Mouse (Mus musculus) liver, postnatal 0 days (tissue): ENCODE measurements around the gene Blcap. TPM values are rescaled to one million over a fixed set of nuclear protein-coding genes. Genes with fewer than 3 reads are reported as not detected.

Experiments used
- ATAC-seq: fragments of 200-750 bp; cut with Nextera tagmentation; 2 replicates; pipeline ENCODE4 v1.8.0; 2017; ENCODE audit warnings: mild to moderate bottlenecking, moderate library complexity
- DNase-seq: peaks from one replicate; pipeline ENCODE4 v3.0.0-alpha.2; 2016
- H3K27ac ChIP-seq: fragments of 300-500 bp; sonication (generic); 2 replicates; pipeline ENCODE4 v1.5.1; 2014; ENCODE audit warnings: antibody characterized with exemption, moderate library complexity, mild to moderate bottlenecking, low read depth
- H3K27me3 ChIP-seq: fragments of 300-500 bp; sonication (generic); 2 replicates; pipeline ENCODE4 v1.6.1; 2014; ENCODE audit warnings: low read length, control low read depth, mixed read lengths; ENCODE audit not compliant: insufficient read depth
- H3K36me3 ChIP-seq: fragments of 300-500 bp; sonication (generic); replicated peaks from 2 replicates; pipeline ENCODE4 v1.6.1; 2014; ENCODE audit warnings: mild to moderate bottlenecking, control low read depth, low read length, moderate library complexity, mixed read lengths; ENCODE audit not compliant: insufficient read depth
- H3K4me1 ChIP-seq: fragments of 300-500 bp; sonication (generic); 2 replicates; pipeline ENCODE4 v1.6.1; 2014; ENCODE audit warnings: antibody characterized with exemption, mild to moderate bottlenecking, control low read depth; ENCODE audit not compliant: insufficient read depth
- H3K4me2 ChIP-seq: fragments of 300-500 bp; sonication (generic); 2 replicates; pipeline ENCODE4 v1.6.1; 2014; ENCODE audit warnings: low read depth, mild to moderate bottlenecking, low read length, moderate library complexity, mixed read lengths
- H3K4me3 ChIP-seq: fragments of 300-500 bp; sonication (generic); 2 replicates; pipeline ENCODE4 v1.5.1; 2014; ENCODE audit warnings: low read depth, low read length
- H3K9ac ChIP-seq: fragments of 300-500 bp; sonication (generic); replicated peaks from 2 replicates; pipeline ENCODE4 v1.6.1; 2014; ENCODE audit warnings: mild to moderate bottlenecking, moderate library complexity
- H3K9me3 ChIP-seq: fragments of 300-500 bp; sonication (generic); 2 replicates; pipeline ENCODE4 v1.6.1; 2016; ENCODE audit warnings: mild to moderate bottlenecking, control low read depth, low read length, mixed read lengths
- CTCF ChIP-seq: sonication (generic); IDR thresholded peaks from 2 replicates; pipeline ENCODE4 v1.5.1; 2016; ENCODE audit warnings: antibody characterized with exemption, low read depth
- EP300 ChIP-seq: IDR thresholded peaks from 2 replicates; pipeline ENCODE4 v1.6.1; 2016; ENCODE audit warnings: antibody characterized with exemption, low read depth, mild to moderate bottlenecking
- WGBS: fragments of 180-500 bp; shearing (Covaris S2); extraction: QIAGEN DNeasy Blood & Tissue Kit; methylation state at CpG from one replicate; pipeline ENCODE4 v1.1.7; 2014; ENCODE audit not compliant: insufficient replicate concordance; 5-methylcytosine and 5-hydroxymethylcytosine counted together
- polyA plus RNA-seq: library from polyadenylated mRNA; unstranded; fragments of >200 nt; fragmentation: Nextera tagmentation; extraction: Ambion mirVana; gene quantifications from 2 replicates; pipeline ENCODE4 v1.2.1, GENCODE M21; 2015

Blcap gene
- polyA plus RNA-seq = 12.5 and 13.3 TPM in 2 replicates

DNA sequence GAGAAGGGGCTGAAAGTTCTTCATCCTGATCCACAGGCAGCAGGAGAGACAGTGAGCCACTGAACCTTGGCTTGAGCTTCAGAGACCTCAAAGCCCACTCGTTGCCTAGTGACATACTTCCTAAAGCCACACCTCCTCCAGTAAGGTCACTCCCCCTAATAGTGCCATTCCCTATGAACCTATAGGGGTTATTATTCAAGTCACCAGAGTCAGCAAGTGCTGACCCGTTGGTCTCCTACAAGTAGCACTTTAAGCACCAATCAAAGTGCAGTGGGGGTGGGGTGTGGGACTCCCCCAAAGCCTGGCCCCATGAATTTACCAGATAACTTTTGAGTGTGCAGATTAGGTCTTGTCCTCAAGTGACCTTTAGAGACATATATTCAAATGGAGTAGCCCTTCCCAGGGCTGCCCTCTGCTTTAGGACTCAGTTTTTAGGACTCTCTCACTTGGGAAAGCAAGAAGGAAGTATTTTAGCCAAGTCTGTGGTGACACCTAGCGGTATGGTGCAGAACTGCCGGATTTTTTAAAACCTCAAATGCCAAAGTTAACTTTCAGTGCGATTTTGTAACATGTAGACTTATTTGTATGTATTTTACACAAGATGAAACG is at the start of gene Blcap:
Blcap (minus strand) TSS at position 51 of the 609 bp plus-strand sequence.
- H3K9ac ChIP-seq = no peak within 1 kb of the TSS
- DNase-seq = peak; percentile 47
- peak; percentile 88 for TF ChIP-seq CTCF
- no peak for TF ChIP-seq EP300
- no peaks in the 10 kb centered on the region for H3K27me3 ChIP-seq
- peak within 1 kb of the TSS; percentile 49; the same call in 1 of the 2 replicates for H3K27ac ChIP-seq
- ATAC-seq = no peak
- no peaks in the 10 kb centered on the region for H3K9me3 ChIP-seq
- H3K4me3 ChIP-seq = no peak within 1 kb of the TSS
- 11% methylated on average over 6 of the region's 6 CpGs for WGBS
- H3K4me2 ChIP-seq = no peak within 1 kb of the TSS
- no peaks in the 10 kb centered on the region for H3K36me3 ChIP-seq
- peaks cover 13% of the 10 kb centered on the region for H3K4me1 ChIP-seq

DNA sequence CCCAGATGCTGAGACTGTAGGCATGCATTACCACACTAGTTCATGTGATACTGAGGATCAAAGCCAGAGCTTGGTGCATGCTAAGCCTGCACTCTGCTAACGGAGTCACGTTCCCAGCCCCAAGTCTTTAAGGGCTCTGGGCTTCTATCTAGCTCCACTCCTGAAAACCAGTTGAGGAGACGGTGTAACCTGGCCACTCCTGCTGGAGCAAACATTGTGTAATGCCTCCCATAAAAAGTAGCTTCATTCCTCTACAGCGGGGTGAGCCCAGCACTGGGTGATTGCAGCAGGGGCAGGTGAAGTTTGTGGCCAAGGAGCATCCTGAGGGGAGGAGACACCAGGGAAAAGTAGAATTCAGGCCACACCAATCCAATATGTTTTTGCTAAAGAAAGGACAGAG is 47.3 kb upstream of the Blcap start:
- Histone ChIP-seq H3K27ac (no peak overlapping the region), H3K4me3 (no peak overlapping the region), H3K4me1 (no peaks in the 10 kb centered on the region), H3K9ac (no peak overlapping the region), H3K9me3 (no peaks in the 10 kb centered on the region), H3K4me2 (no peak overlapping the region), H3K36me3 (no peaks in the 10 kb centered on the region), H3K27me3 (no peaks in the 10 kb centered on the region; the same call in 1 of the 2 replicates)
- no peak for TF ChIP-seq CTCF
- no peak for TF ChIP-seq EP300
- DNase-seq (no peak), ATAC-seq (no peak)
- 61% methylated on average over 4 of the region's 4 CpGs for WGBS

DNA sequence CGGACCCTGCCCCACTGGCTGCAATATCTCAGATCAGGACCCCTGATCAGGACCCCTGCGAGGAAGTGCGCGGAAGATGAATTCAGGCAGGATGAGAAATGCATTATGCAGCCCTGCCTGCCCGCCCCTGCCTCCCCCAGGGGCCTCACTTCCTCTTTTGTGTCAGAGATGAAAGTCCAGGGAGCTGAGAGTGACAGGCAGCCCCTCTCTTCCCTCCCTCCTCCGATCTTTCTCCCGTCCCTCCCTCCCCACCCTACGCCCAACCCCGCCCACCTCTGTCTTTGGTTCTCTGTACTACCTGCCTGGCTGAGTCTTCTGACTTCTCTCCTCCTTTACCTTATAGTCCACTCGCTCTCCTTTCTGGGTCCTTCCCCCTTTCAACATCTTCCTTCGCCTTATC is 42.9 kb upstream of the Blcap start:
- H3K4me1 ChIP-seq = no peaks in the 10 kb centered on the region
- H3K9ac ChIP-seq = no peak overlapping the region
- no peaks in the 10 kb centered on the region; the same call in 1 of the 2 replicates for H3K27me3 ChIP-seq
- no peak overlapping the region for H3K4me2 ChIP-seq
- H3K27ac ChIP-seq = no peak overlapping the region
- no peak for ATAC-seq
- H3K4me3 ChIP-seq = no peak overlapping the region
- DNase-seq = peak; percentile 51
- TF ChIP-seq EP300 = no peak
- TF ChIP-seq CTCF = no peak
- H3K9me3 ChIP-seq = no peaks in the 10 kb centered on the region
- no peaks in the 10 kb centered on the region for H3K36me3 ChIP-seq
- WGBS = 11% methylated on average over 11 of the region's 11 CpGs

DNA sequence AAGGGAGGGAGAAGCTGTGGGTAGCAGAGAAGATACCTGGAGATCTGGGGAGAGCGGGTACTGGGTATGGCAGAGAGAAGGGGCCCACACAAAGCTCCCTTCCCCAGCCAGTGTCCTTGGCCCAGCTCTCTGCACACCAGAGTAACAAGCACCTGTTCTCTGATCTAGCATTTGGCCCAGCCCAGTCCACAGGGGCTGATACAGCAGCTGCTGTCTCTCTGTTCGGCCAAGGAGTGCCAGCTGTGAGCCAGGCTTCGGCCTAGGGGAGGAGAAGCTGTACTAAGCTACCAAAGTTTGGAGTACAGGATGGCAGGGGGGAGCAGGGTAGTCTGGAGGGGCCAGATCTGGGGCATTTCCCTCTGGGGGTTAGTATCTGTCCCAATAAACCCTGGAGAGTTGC is 40.7 kb upstream of the Blcap start:
- Histone ChIP-seq H3K36me3 (no peaks in the 10 kb centered on the region), H3K4me1 (no peaks in the 10 kb centered on the region), H3K4me2 (no peak overlapping the region), H3K9me3 (no peaks in the 10 kb centered on the region), H3K4me3 (no peak overlapping the region), H3K27ac (no peak overlapping the region), H3K27me3 (no peaks in the 10 kb centered on the region; the same call in 1 of the 2 replicates), H3K9ac (no peak overlapping the region)
- no peak for ATAC-seq
- TF ChIP-seq EP300 (no peak), CTCF (no peak)
- 76% methylated on average over 3 of the region's 3 CpGs for WGBS
- DNase-seq = no peak

DNA sequence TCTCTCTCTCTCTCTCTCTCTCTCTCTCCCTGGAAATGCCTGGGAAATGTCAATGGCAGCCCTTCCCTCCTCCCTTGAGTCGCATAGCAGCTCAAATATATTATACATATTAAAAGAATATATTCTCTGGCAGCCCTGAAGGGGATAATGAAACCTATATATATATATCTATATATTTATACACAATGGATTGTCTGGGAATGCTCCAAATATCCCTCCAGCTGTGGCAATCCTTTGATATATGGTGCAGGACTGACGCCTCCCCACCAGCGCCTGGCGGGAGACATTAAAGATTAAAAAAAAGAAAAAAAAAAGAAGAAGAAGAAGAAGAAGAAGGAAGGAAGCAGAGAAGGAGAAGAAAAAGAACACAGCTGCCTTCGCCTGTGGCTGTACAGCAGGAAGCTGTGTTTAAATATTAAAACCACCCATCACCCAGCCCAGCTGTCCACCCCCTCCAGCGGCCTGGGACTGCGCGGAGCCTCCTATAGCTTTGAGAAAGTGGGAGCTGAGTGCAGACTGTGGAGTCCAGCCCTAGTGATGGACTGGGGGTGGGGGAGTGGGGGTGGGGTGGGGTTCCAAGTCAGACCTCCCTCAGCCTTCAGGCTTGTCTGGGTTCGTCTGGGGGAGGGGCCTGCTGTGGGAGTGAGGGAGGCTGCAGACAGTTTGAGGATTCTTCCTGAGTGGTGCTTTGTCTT is 36.6 kb upstream of the Blcap start:
- no peak overlapping the region for H3K4me3 ChIP-seq
- H3K27me3 ChIP-seq = no peaks in the 10 kb centered on the region
- H3K27ac ChIP-seq = no peak overlapping the region
- no peak overlapping the region for H3K4me2 ChIP-seq
- 31% methylated on average over 9 of the region's 9 CpGs for WGBS
- H3K9ac ChIP-seq = no peak overlapping the region
- DNase-seq (no peak), ATAC-seq (no peak)
- H3K36me3 ChIP-seq = no peaks in the 10 kb centered on the region
- H3K9me3 ChIP-seq = no peaks in the 10 kb centered on the region
- H3K4me1 ChIP-seq = no peaks in the 10 kb centered on the region
- TF ChIP-seq EP300 (no peak), CTCF (no peak)

DNA sequence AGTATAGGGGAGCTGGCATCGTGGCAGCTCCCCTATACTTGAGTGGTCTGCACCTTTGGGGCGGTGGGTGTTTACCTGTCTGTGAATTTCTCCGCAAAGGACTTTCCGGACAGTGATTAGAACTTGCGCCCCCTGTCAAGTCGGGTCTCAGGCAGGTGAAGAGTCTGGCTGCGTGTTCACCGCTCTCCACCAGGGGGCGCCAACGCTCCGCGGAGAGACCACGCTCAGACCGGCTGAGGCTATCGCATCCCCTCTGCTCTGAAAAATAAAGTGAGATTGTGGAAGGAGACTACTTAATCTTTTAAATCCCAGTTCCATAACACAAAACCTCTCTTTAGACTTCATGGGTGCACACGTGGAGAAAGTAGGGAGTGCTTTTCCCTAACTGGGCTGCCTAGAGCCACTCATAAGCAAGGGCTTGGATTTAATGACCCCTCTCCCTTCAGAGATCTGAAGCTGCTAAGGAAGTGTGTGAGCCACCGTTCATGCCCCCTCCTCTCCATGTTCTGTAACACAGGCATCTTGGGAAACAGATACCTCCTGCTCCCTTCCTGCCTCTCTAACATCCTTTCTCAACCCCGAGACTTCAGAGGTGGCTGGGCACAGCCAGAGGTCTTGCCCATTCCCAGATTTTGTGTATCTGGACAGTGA is 34.1 kb upstream of the Blcap start:
- H3K27me3 ChIP-seq = no peaks in the 10 kb centered on the region

More for the DNA sequence above, 34.1 kb upstream of the Blcap start:
- no peak overlapping the region for H3K4me2 ChIP-seq
- TF ChIP-seq CTCF (peak; percentile 94), EP300 (no peak)
- no peak overlapping the region for H3K4me3 ChIP-seq
- no peak overlapping the region for H3K27ac ChIP-seq
- ATAC-seq = no peak
- H3K9me3 ChIP-seq = no peaks in the 10 kb centered on the region
- no peaks in the 10 kb centered on the region for H3K36me3 ChIP-seq
- WGBS = 7% methylated on average over 18 of the region's 18 CpGs
- H3K9ac ChIP-seq = no peak overlapping the region
- no peaks in the 10 kb centered on the region for H3K4me1 ChIP-seq
- DNase-seq = peak; percentile 81
